Mouse (Mus musculus) regulatory T cell (primary cell): ENCODE results near the gene Smagp.

Source experiments
- in situ Hi-C: fragments of 300-600 bp; cut with MboI, MseI; formaldehyde crosslinking; loops from one replicate; pipeline ENCODE4 v1.15.1; 2025; ENCODE audit warnings: high pct_unique_total_duplicates

The Smagp gene

GRCm38 (mm10) chr15:100598287-100598882 is 38.4 kb downstream of the Smagp start:
- in situ Hi-C loops: no loop called here

GRCm38 (mm10) chr15:100592817-100593216 is 43.9 kb downstream of the Smagp start:
- in situ Hi-C loops: no loop called here

- in situ Hi-C loops: no loop called here
These were observed 46.3 kb downstream of the Smagp start for GRCm38 (mm10) chr15:100590436-100590835.

- in situ Hi-C loops: no loop called here
These were observed 48.4 kb downstream of the Smagp start for GRCm38 (mm10) chr15:100588297-100588696.

- in situ Hi-C loops: no loop called here
These were observed 49.6 kb downstream of the Smagp start for GRCm38 (mm10) chr15:100587166-100587565.

- in situ Hi-C loops: no loop called here
These were observed 50.8 kb downstream of the Smagp start for GRCm38 (mm10) chr15:100585931-100586330.

GRCm38 (mm10) chr15:100580108-100580507 is 56.6 kb downstream of the Smagp start:
- in situ Hi-C loops: no loop called here

GRCm38 (mm10) chr15:100577972-100578371 is 58.8 kb downstream of the Smagp start:
- in situ Hi-C loops: loop anchor here (5.0 kb wide), 1 partner anchor 41 kb away; no protein-coding TSS in a partner anchor

GRCm38 (mm10) chr15:100576810-100577209 is 59.9 kb downstream of the Smagp start:
- in situ Hi-C loops: loop anchor here (5.0 kb wide), 1 partner anchor 40 kb away; no protein-coding TSS in a partner anchor

- in situ Hi-C loops: loop anchor here (5.0 kb wide), 1 partner anchor 39 kb away; no protein-coding TSS in a partner anchor
These were observed 60.3 kb downstream of the Smagp start for GRCm38 (mm10) chr15:100576392-100576791.

- in situ Hi-C loops: loop anchor here (5.0 kb wide), 1 partner anchor 38 kb away; no protein-coding TSS in a partner anchor
These were observed 61.4 kb downstream of the Smagp start for GRCm38 (mm10) chr15:100575366-100575765.

- in situ Hi-C loops: no loop called here
These were observed 62.4 kb downstream of the Smagp start for GRCm38 (mm10) chr15:100574378-100574777.

- in situ Hi-C loops: no loop called here
These were observed 62.8 kb downstream of the Smagp start for GRCm38 (mm10) chr15:100573946-100574345.
